Mouse (Mus musculus): ENCODE results near the gene Thnsl1. TPM values are rescaled to one million over a fixed set of nuclear protein-coding genes. Genes with fewer than 3 reads are reported as not detected.

Gene Thnsl1
- 27.7 and 33.6 TPM in 2 replicates for polyA plus RNA-seq (2011; ENCODE audit: insufficient read depth, insufficient read length, low read depth, missing spikeins)

DNA sequence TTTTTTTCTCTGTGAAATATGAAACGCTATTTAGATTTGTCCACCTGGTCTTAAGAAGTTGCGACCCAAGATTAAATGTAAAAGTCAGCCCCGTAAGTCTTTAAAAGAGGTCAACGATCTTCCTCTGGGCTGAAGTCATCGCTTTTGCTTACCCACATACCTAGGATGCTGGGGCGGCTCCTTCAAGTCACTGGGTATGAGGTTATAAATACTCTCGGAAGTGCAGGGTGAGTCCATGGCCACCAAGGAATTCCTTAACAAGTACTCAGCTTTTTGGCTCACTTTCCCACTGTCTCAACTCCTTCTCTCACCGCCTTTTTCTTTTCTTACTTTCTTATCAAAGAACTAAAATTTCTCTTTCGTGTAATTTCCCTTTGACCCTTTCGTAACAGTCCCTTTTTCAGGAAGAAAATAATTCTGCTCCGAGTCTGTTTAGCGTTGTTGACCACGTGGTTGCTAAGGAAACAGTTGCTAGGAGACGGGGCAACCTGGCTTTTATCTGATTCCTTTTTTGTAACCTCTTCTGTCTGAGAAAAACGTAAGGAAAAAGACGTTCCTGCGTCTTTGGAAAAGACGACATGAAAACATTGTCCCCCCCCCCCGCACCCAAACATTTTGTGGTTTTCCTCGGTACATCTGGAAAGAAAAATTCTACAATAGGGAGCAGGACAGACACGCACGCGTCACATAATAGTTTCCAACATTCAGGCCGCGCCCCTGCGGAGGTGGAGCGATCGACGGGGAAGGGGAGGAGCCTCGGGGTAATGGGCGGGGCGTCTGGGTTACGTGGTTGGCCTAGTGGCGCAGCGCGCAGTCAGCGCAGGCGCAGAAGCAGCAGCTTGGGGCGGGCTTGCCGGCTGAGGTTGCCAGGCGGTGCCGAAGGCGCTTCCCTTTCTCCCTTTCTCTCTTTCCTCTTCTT, at the start of gene Thnsl1, which contains the start of gene Enkur:
TSS of gene Thnsl1 (plus strand) at position 813 of the 919 bp plus-strand sequence.
TSS of gene Enkur (minus strand) at position 454 of the 919 bp plus-strand sequence.
- H3K27ac ChIP-seq (ENCODE audit: insufficient read depth, low read length) = no peak within 1 kb of the TSS

DNA sequence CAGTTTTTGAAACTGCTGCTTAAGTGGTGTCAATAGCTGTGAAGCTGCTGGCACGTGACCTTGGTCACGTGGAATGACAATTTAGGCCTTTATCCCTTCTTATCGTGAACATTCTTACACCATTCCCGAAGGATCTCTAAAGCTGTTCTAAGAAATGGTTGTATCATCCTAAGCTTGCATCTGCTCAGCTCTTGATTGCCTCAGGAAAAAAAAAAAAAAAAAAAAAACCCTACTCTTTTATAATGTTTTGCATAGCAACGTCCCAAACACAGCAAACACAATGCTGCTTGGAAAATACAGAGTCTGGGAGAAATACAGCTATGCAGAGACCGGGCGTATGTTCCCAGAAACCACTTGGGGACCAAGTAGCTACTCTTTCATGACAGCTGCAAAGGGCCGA, 41.2 kb upstream of the Thnsl1 start:
- no peak overlapping the region for H3K27ac ChIP-seq (ENCODE audit: insufficient read depth, low read length)
- H3K36me3 ChIP-seq (ENCODE audit: control insufficient read depth, insufficient read depth, low read length, poor library complexity, severe bottlenecking) = no peaks in the 10 kb centered on the region
- H3K9me3 ChIP-seq (replicated peaks; ENCODE audit: control insufficient read depth, insufficient read depth, low read length, poor library complexity, severe bottlenecking) = no peaks in the 10 kb centered on the region
- H3K9ac ChIP-seq (ENCODE audit: low read depth, poor library complexity, severe bottlenecking) = no peak overlapping the region
- no peak overlapping the region for H3K4me3 ChIP-seq (ENCODE audit: low read depth, low read length)
- H3K27me3 ChIP-seq (ENCODE audit: control insufficient read depth, insufficient read depth, low read length, poor library complexity, severe bottlenecking) = no peaks in the 10 kb centered on the region
- TF ChIP-seq POLR2A (IDR thresholded peaks at IDR 0.05; ENCODE audit: insufficient read depth, low read length) (no peak), CTCF (IDR thresholded peaks at IDR 0.05; ENCODE audit: low read depth, low read length) (no peak), EP300 (IDR thresholded peaks at IDR 0.05; ENCODE audit: insufficient read depth, low read depth, low read length) (no peak)
- H3K4me1 ChIP-seq (ENCODE audit: control insufficient read depth, insufficient read depth, low read length) = no peaks in the 10 kb centered on the region

More for the DNA sequence above, at the start of gene Thnsl1, which contains the start of gene Enkur:
- peaks cover 2% of the 10 kb centered on the region; the same call in 1 of the 2 replicates for H3K27me3 ChIP-seq (ENCODE audit: control insufficient read depth, insufficient read depth, low read length, poor library complexity, severe bottlenecking)
- H3K4me3 ChIP-seq (ENCODE audit: low read depth, low read length) = peak within 1 kb of the TSS; percentile 75
- H3K9ac ChIP-seq (ENCODE audit: low read depth, poor library complexity, severe bottlenecking) = peak within 1 kb of the TSS; percentile 61
- TF ChIP-seq CTCF (IDR thresholded peaks at IDR 0.05; ENCODE audit: low read depth, low read length) (no peak), POLR2A (IDR thresholded peaks at IDR 0.05; ENCODE audit: insufficient read depth, low read length) (peak; percentile 79)
- H3K36me3 ChIP-seq (ENCODE audit: control insufficient read depth, insufficient read depth, low read length, poor library complexity, severe bottlenecking) = no peaks in the 10 kb centered on the region
- no peaks in the 10 kb centered on the region for H3K9me3 ChIP-seq (replicated peaks; ENCODE audit: control insufficient read depth, insufficient read depth, low read length, poor library complexity, severe bottlenecking)
- no peaks in the 10 kb centered on the region for H3K4me1 ChIP-seq (ENCODE audit: control insufficient read depth, insufficient read depth, low read length)

- Histone ChIP-seq H3K27me3 (ENCODE audit: control insufficient read depth, insufficient read depth, low read length, poor library complexity, severe bottlenecking) (no peaks in the 10 kb centered on the region), H3K9ac (ENCODE audit: low read depth, poor library complexity, severe bottlenecking) (no peak overlapping the region), H3K27ac (ENCODE audit: insufficient read depth, low read length) (no peak overlapping the region), H3K9me3 (replicated peaks; ENCODE audit: control insufficient read depth, insufficient read depth, low read length, poor library complexity, severe bottlenecking) (no peaks in the 10 kb centered on the region), H3K36me3 (ENCODE audit: control insufficient read depth, insufficient read depth, low read length, poor library complexity, severe bottlenecking) (no peaks in the 10 kb centered on the region), H3K4me3 (ENCODE audit: low read depth, low read length) (no peak overlapping the region), H3K4me1 (ENCODE audit: control insufficient read depth, insufficient read depth, low read length) (no peaks in the 10 kb centered on the region)
- TF ChIP-seq EP300 (IDR thresholded peaks at IDR 0.05; ENCODE audit: insufficient read depth, low read depth, low read length) (no peak), POLR2A (IDR thresholded peaks at IDR 0.05; ENCODE audit: insufficient read depth, low read length) (no peak), CTCF (IDR thresholded peaks at IDR 0.05; ENCODE audit: low read depth, low read length) (no peak)
Observed at GRCm38 (mm10) chr2:21167916-21168315, 37.6 kb upstream of the Thnsl1 start.

GRCm38 (mm10) chr2:21172797-21173196, 32.7 kb upstream of the Thnsl1 start:
- Histone ChIP-seq H3K27me3 (ENCODE audit: control insufficient read depth, insufficient read depth, low read length, poor library complexity, severe bottlenecking) (no peaks in the 10 kb centered on the region), H3K4me1 (ENCODE audit: control insufficient read depth, insufficient read depth, low read length) (no peaks in the 10 kb centered on the region), H3K4me3 (ENCODE audit: low read depth, low read length) (no peak overlapping the region), H3K27ac (ENCODE audit: insufficient read depth, low read length) (no peak overlapping the region), H3K36me3 (ENCODE audit: control insufficient read depth, insufficient read depth, low read length, poor library complexity, severe bottlenecking) (no peaks in the 10 kb centered on the region), H3K9me3 (replicated peaks; ENCODE audit: control insufficient read depth, insufficient read depth, low read length, poor library complexity, severe bottlenecking) (no peaks in the 10 kb centered on the region), H3K9ac (ENCODE audit: low read depth, poor library complexity, severe bottlenecking) (no peak overlapping the region)
- no peak for TF ChIP-seq EP300 (IDR thresholded peaks at IDR 0.05; ENCODE audit: insufficient read depth, low read depth, low read length)
- no peak for TF ChIP-seq POLR2A (IDR thresholded peaks at IDR 0.05; ENCODE audit: insufficient read depth, low read length)
- TF ChIP-seq CTCF (IDR thresholded peaks at IDR 0.05; ENCODE audit: low read depth, low read length) = no peak

- no peak overlapping the region for H3K4me3 ChIP-seq (ENCODE audit: low read depth, low read length)
- H3K27ac ChIP-seq (ENCODE audit: insufficient read depth, low read length) = no peak overlapping the region
- no peaks in the 10 kb centered on the region for H3K36me3 ChIP-seq (ENCODE audit: control insufficient read depth, insufficient read depth, low read length, poor library complexity, severe bottlenecking)
- no peak overlapping the region for H3K9ac ChIP-seq (ENCODE audit: low read depth, poor library complexity, severe bottlenecking)
- TF ChIP-seq EP300 (IDR thresholded peaks at IDR 0.05; ENCODE audit: insufficient read depth, low read depth, low read length) (no peak), POLR2A (IDR thresholded peaks at IDR 0.05; ENCODE audit: insufficient read depth, low read length) (no peak), CTCF (IDR thresholded peaks at IDR 0.05; ENCODE audit: low read depth, low read length) (no peak)
- H3K27me3 ChIP-seq (ENCODE audit: control insufficient read depth, insufficient read depth, low read length, poor library complexity, severe bottlenecking) = no peaks in the 10 kb centered on the region
- H3K9me3 ChIP-seq (replicated peaks; ENCODE audit: control insufficient read depth, insufficient read depth, low read length, poor library complexity, severe bottlenecking) = no peaks in the 10 kb centered on the region
- H3K4me1 ChIP-seq (ENCODE audit: control insufficient read depth, insufficient read depth, low read length) = no peaks in the 10 kb centered on the region
Observed at GRCm38 (mm10) chr2:21179136-21179535, 26.4 kb upstream of the Thnsl1 start.

GRCm38 (mm10) chr2:21182811-21183210, 22.7 kb upstream of the Thnsl1 start:
- TF ChIP-seq POLR2A (IDR thresholded peaks at IDR 0.05; ENCODE audit: insufficient read depth, low read length) (no peak), CTCF (IDR thresholded peaks at IDR 0.05; ENCODE audit: low read depth, low read length) (no peak), EP300 (IDR thresholded peaks at IDR 0.05; ENCODE audit: insufficient read depth, low read depth, low read length) (no peak)
- Histone ChIP-seq H3K4me3 (ENCODE audit: low read depth, low read length) (no peak overlapping the region), H3K27me3 (ENCODE audit: control insufficient read depth, insufficient read depth, low read length, poor library complexity, severe bottlenecking) (no peaks in the 10 kb centered on the region)

More at GRCm38 (mm10) chr2:21182811-21183210, 22.7 kb upstream of the Thnsl1 start:
- Histone ChIP-seq H3K4me1 (ENCODE audit: control insufficient read depth, insufficient read depth, low read length) (no peaks in the 10 kb centered on the region), H3K27ac (ENCODE audit: insufficient read depth, low read length) (no peak overlapping the region), H3K9ac (ENCODE audit: low read depth, poor library complexity, severe bottlenecking) (no peak overlapping the region), H3K9me3 (replicated peaks; ENCODE audit: control insufficient read depth, insufficient read depth, low read length, poor library complexity, severe bottlenecking) (no peaks in the 10 kb centered on the region), H3K36me3 (ENCODE audit: control insufficient read depth, insufficient read depth, low read length, poor library complexity, severe bottlenecking) (no peaks in the 10 kb centered on the region)
